Comparison of ENCODE assay signal across 8 mouse cellular contexts in the genomic region with DNA sequence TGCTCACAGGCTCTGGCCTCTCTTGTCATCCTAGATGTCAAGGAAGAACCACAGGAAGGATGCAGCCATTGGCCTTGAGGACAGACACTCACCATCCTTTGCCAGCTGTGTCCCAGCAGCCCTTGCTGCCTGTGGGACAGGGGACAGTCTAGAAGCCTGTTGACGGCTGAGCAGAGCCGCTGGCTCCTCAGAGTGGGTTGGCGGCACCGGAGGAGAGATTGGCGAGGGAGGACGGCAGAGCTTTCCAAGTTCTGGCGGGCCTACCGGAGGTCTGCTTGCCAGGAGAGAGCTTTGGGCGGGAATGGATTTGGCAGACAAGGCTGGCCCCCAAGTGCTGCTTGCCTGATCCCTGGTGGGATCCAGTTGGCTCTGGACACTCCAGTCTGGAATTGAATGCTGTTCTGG.
DNase-seq lines count a peak whose midpoint lies in the region; ATAC-seq lines count a peak whose summit lies in the region.

No protein-coding gene starts in this region.

- no peak for ATAC-seq in neural tube, embryonic 13.5 days (ENCODE audit: low read depth)
- ATAC-seq in inflammation-experienced regulatory T-cells, adult 6 months, result no peak
- no peak for ATAC-seq in monocyte, adult 5-6 weeks (replicated peaks; ENCODE audit: insufficient number of reproducible peaks, low FRiP score, low TSS enrichment, poor library complexity, severe bottlenecking)

- H3K36me3 ChIP-seq in neural tube, embryonic 13.5 days, result no peaks in the 10 kb centered on the region

- no peak overlapping the region for H3K4me2 ChIP-seq in neural tube, embryonic 13.5 days

- H3K4me1 ChIP-seq in neural tube, embryonic 13.5 days (replicated peaks), result peaks cover 78% of the 10 kb centered on the region

- H3K27me3 ChIP-seq in neural tube, embryonic 13.5 days, result no peaks in the 10 kb centered on the region; the same call in 1 of the 2 replicates

- peak overlapping the region; percentile 73 for H3K27ac ChIP-seq in neural tube, embryonic 13.5 days (replicated peaks)

- no peak overlapping the region for H3K9ac ChIP-seq in neural tube, embryonic 13.5 days

- WGBS in neural tube, embryonic 13.5 days, result 71% methylated on average over 9 of the region's 9 CpGs

- no peaks in the 10 kb centered on the region for H3K9me3 ChIP-seq in neural tube, embryonic 13.5 days

- peak; percentile 77 for DNase-seq in adrenal gland, postnatal 10 days
- DNase-seq in adrenal gland, adult 18-20 months (ENCODE audit: low spot score in 2 of 2), result no peak
- DNase-seq in neural tube, embryonic 10.5 days (ENCODE audit: extremely low spot score, low spot score), result no peak
- DNase-seq in heart, postnatal 4 days, result peak; percentile 40
- DNase-seq in right cerebral cortex, postnatal 25 days, result peak; percentile 67

- no peak overlapping the region for H3K4me3 ChIP-seq in neural tube, embryonic 13.5 days

Comparison
In these comparisons a context has a peak if more than half of its experiments do, and no peak if none do; other contexts are left out.
1. DNase-seq: peak in adrenal gland, postnatal 10 days (single experiment), heart, postnatal 4 days (single experiment) and right cerebral cortex, postnatal 25 days (single experiment); none in adrenal gland, adult 18-20 months (0 of 2) and neural tube, embryonic 10.5 days (single experiment).